Mouse (Mus musculus): ENCODE data around the gene Actr6.
"Not testable (repeated sequence)": the region's sequence is repeated elsewhere in the genome, so short reads cannot be mapped to it uniquely, and the experiment has no call there.

Actr6 gene

GRCm38 (mm10) chr10:89682157-89682556 is 49.9 kb downstream of the Actr6 start:
- in situ Hi-C loops (cut with MboI, MseI), result loop anchor here in 1 of 2 experiments (5.0 to 10.0 kb wide), 2 partner anchors 60 to 1443 kb away; partner anchors contain the start of genes Slc25a3 and Uhrf1bp1l

GRCm38 (mm10) chr10:89681706-89682105 is 50.4 kb downstream of the Actr6 start:
- in situ Hi-C loops (cut with MboI, MseI), result loop anchor here in 1 of 2 experiments (5.0 to 10.0 kb wide), 2 partner anchors 61 to 1443 kb away; partner anchors contain the start of genes Slc25a3 and Uhrf1bp1l

- in situ Hi-C loops (cut with MboI, MseI), result loop anchor here in 1 of 2 experiments (5.0 to 10.0 kb wide), 2 partner anchors 62 to 1444 kb away; partner anchors contain the start of genes Slc25a3 and Uhrf1bp1l
These were observed 51.6 kb downstream of the Actr6 start for GRCm38 (mm10) chr10:89680517-89680916.

GRCm38 (mm10) chr10:89679448-89679847 is 52.6 kb downstream of the Actr6 start:
- in situ Hi-C loops (cut with MboI, MseI), result no loop called here

- in situ Hi-C loops (cut with MboI, MseI), result no loop called here
These were observed 54.0 kb downstream of the Actr6 start for GRCm38 (mm10) chr10:89678054-89678453.

GRCm38 (mm10) chr10:89676609-89677008 is 55.5 kb downstream of the Actr6 start:
- in situ Hi-C loops (cut with MboI, MseI), result no loop called here

- in situ Hi-C loops (cut with MboI, MseI), result not testable (repeated sequence)
These were observed 61.7 kb downstream of the Actr6 start for GRCm38 (mm10) chr10:89670371-89670770.

GRCm38 (mm10) chr10:89667571-89667970 is 64.5 kb downstream of the Actr6 start:
- in situ Hi-C loops (cut with MboI, MseI), result no loop called here

GRCm38 (mm10) chr10:89665679-89666078 is 66.4 kb downstream of the Actr6 start:
- in situ Hi-C loops (cut with MboI, MseI), result no loop called here

- in situ Hi-C loops (cut with MboI, MseI), result no loop called here
These were observed 67.0 kb downstream of the Actr6 start for GRCm38 (mm10) chr10:89664977-89665645.

Data from T-helper 17 cell (primary cell).